Mouse (Mus musculus): ENCODE data around the gene Tmem108. TPM values are rescaled to one million over a fixed set of nuclear protein-coding genes. Genes with fewer than 3 reads are reported as not detected.

The Tmem108 gene
- polyA plus RNA-seq, 1 experiment from 2014 or later, result 18.4 TPM

- H3K27ac ChIP-seq, result no peak overlapping the region
- 30% methylated on average over 1 of the region's 1 CpGs for WGBS
- no peak overlapping the region for H3K4me3 ChIP-seq
- ATAC-seq (ENCODE audit: insufficient number of reproducible peaks, insufficient read depth, low FRiP score, low TSS enrichment), result no peak
- no peaks in the 10 kb centered on the region for H3K27me3 ChIP-seq
- H3K9ac ChIP-seq, result no peak overlapping the region
- no peaks in the 10 kb centered on the region for H3K36me3 ChIP-seq
- no peaks in the 10 kb centered on the region for H3K9me3 ChIP-seq
- no peaks in the 10 kb centered on the region for H3K4me1 ChIP-seq
- no peak overlapping the region for H3K4me2 ChIP-seq (replicated peaks)
Observed at GRCm38 (mm10) chr9:103624649-103625048, 137.0 kb downstream of the Tmem108 start.

GRCm38 (mm10) chr9:103623560-103624316 is 137.9 kb downstream of the Tmem108 start:
- 79% methylated on average over 19 of the region's 19 CpGs for WGBS
- no peak for ATAC-seq (ENCODE audit: insufficient number of reproducible peaks, insufficient read depth, low FRiP score, low TSS enrichment)

GRCm38 (mm10) chr9:103622988-103623387 is 138.6 kb downstream of the Tmem108 start:
- no peaks in the 10 kb centered on the region for H3K27me3 ChIP-seq
- H3K4me3 ChIP-seq, result no peak overlapping the region
- no peaks in the 10 kb centered on the region for H3K36me3 ChIP-seq
- no peak for ATAC-seq (ENCODE audit: insufficient number of reproducible peaks, insufficient read depth, low FRiP score, low TSS enrichment)
- H3K4me1 ChIP-seq, result no peaks in the 10 kb centered on the region
- H3K9me3 ChIP-seq, result no peaks in the 10 kb centered on the region
- H3K9ac ChIP-seq, result no peak overlapping the region
- 86% methylated on average over 5 of the region's 5 CpGs for WGBS
- no peak overlapping the region for H3K27ac ChIP-seq
- H3K4me2 ChIP-seq (replicated peaks), result no peak overlapping the region

More at GRCm38 (mm10) chr9:103623560-103624316, 137.9 kb downstream of the Tmem108 start:
- Histone ChIP-seq H3K27me3 (no peaks in the 10 kb centered on the region), H3K4me2 (replicated peaks) (no peak overlapping the region), H3K4me3 (no peak overlapping the region), H3K27ac (no peak overlapping the region), H3K36me3 (no peaks in the 10 kb centered on the region), H3K9me3 (no peaks in the 10 kb centered on the region), H3K4me1 (no peaks in the 10 kb centered on the region), H3K9ac (no peak overlapping the region)

DNA sequence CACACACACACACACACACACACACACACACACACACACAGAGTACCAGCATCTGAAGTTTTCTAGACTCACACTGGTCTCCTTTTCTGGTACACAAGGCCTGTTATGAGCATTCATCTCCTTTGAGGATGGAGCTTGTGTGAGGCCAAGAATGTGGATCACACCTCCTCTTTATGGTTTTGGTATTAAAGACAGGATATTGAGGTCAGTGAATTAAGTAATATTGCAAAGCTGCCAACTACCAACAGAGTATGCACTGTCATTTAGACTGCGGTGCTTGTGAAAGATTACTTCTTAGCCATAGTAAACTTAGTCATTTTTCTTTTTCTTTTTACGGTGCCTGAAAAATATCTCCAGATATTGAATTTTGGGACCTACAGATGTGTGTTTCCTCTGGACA is 139.8 kb downstream of the Tmem108 start:
- no peak overlapping the region for H3K4me3 ChIP-seq
- no peaks in the 10 kb centered on the region for H3K9me3 ChIP-seq
- no peak overlapping the region for H3K9ac ChIP-seq
- H3K4me1 ChIP-seq, result no peaks in the 10 kb centered on the region
- no peaks in the 10 kb centered on the region for H3K27me3 ChIP-seq
- WGBS, result 95% methylated on average over 2 of the region's 2 CpGs
- H3K4me2 ChIP-seq (replicated peaks), result no peak overlapping the region
- H3K27ac ChIP-seq, result no peak overlapping the region
- no peaks in the 10 kb centered on the region for H3K36me3 ChIP-seq
- ATAC-seq (ENCODE audit: insufficient number of reproducible peaks, insufficient read depth, low FRiP score, low TSS enrichment), result no peak

DNA sequence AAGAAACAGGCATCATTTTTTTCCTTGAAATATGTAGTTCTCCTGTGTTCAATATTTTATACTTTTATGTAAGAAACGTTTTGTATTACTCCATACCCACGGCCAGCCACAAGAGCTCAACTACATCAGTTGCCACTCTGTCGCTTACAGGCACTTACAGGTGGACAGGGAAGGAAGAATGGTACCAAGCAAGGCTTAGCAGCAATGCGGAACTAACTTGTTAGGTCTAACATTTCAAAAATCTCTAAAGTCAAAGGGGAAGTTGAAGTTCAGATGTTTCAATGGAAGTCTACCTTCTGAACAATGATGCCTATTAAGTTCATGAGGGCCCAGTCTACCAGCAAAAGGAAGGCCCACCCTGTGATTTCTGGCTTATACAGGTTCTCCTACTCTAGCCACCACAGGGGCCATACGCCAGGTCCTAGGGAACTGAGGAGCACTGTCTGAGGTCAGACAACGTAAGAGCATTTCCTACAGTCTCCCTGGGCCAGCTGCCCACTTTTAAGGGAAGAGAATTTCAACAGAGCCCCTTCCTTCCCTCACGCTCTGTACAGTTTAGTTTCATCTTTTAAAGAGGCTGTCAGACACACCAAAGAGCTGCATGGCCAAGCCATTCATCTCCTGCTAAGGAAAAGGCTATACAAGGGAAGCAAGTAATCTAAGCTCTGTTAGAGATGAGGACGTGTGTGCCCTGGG is 141.0 kb downstream of the Tmem108 start:
- Histone ChIP-seq H3K27me3 (no peaks in the 10 kb centered on the region), H3K4me3 (no peak overlapping the region), H3K4me2 (replicated peaks) (no peak overlapping the region), H3K9me3 (0 out of 2 replicates have a peak, but pooled peaks cover 5% of the 10 kb centered on the region), H3K9ac (no peak overlapping the region), H3K27ac (no peak overlapping the region), H3K4me1 (no peaks in the 10 kb centered on the region), H3K36me3 (no peaks in the 10 kb centered on the region)
- WGBS, result 92% methylated on average over 8 of the region's 8 CpGs
- ATAC-seq (ENCODE audit: insufficient number of reproducible peaks, insufficient read depth, low FRiP score, low TSS enrichment), result no peak

- Histone ChIP-seq H3K9ac (no peak overlapping the region), H3K4me3 (no peak overlapping the region), H3K36me3 (no peaks in the 10 kb centered on the region), H3K27ac (no peak overlapping the region), H3K4me1 (no peaks in the 10 kb centered on the region), H3K9me3 (peaks cover 9% of the 10 kb centered on the region; the same call in 1 of the 2 replicates), H3K27me3 (no peaks in the 10 kb centered on the region), H3K4me2 (replicated peaks) (no peak overlapping the region)
- 81% methylated on average over 4 of the region's 4 CpGs for WGBS
- ATAC-seq (ENCODE audit: insufficient number of reproducible peaks, insufficient read depth, low FRiP score, low TSS enrichment), result no peak
Observed at GRCm38 (mm10) chr9:103614260-103614659, 147.4 kb downstream of the Tmem108 start.

DNA sequence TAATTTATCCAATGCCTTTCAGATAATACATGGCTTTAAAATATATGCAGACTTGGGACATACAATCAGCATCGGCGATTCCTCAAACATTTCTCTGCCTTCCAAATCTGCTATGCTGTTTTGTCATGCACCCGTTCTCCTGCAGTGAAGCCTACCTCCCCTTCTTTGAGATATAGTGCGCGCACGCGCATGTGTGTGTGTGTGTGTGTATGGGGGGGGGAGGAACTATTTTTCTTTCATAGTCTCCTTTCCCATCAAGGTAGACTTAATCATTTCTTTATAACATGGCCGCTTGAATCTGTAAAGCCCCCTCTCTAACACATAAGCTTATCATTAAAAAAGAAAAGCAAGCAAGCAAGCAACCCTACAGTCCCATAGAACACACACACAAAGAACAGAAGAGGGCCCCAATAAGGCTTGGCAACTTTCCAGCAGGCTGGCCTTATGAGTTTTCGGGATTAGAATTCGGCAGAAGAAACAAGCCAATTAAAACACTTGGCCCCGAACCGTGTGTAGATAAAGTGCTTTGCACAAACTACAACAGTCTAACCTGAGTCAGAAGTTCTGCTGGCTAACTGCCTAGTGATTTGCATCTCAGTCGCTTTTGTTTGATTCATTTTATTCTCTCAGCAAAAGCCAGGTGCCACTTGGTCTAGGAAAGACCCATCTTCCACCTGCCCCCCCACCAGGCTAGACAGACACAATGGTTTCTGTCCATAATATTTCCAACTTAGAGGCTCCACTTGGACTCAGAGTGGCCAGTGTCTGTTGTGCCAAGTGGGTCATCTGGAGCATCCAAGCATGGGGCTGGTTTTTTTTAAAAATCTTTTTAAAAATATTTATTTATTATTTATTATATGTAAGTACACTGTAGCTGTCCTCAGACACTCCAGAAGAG is 153.2 kb downstream of the Tmem108 start:
- ATAC-seq (ENCODE audit: insufficient number of reproducible peaks, insufficient read depth, low FRiP score, low TSS enrichment), result no peak
- H3K27ac ChIP-seq, result no peak overlapping the region

GRCm38 (mm10) chr9:103606056-103606455 is 155.6 kb downstream of the Tmem108 start:
- H3K4me3 ChIP-seq, result no peak overlapping the region
- no peak overlapping the region for H3K4me2 ChIP-seq (replicated peaks)
- no peak overlapping the region for H3K9ac ChIP-seq
- no peak for ATAC-seq (ENCODE audit: insufficient number of reproducible peaks, insufficient read depth, low FRiP score, low TSS enrichment)
- no peaks in the 10 kb centered on the region for H3K9me3 ChIP-seq
- H3K36me3 ChIP-seq, result no peaks in the 10 kb centered on the region
- 59% methylated on average over 1 of the region's 1 CpGs for WGBS
- no peak overlapping the region for H3K27ac ChIP-seq
- no peaks in the 10 kb centered on the region for H3K27me3 ChIP-seq
- H3K4me1 ChIP-seq, result no peaks in the 10 kb centered on the region

More for the DNA sequence above, 153.2 kb downstream of the Tmem108 start:
- Histone ChIP-seq H3K9ac (no peak overlapping the region), H3K27me3 (no peaks in the 10 kb centered on the region), H3K4me2 (replicated peaks) (no peak overlapping the region), H3K36me3 (no peaks in the 10 kb centered on the region), H3K4me3 (no peak overlapping the region), H3K4me1 (no peaks in the 10 kb centered on the region), H3K9me3 (peaks cover 4% of the 10 kb centered on the region; the same call in 1 of the 2 replicates)
- 88% methylated on average over 13 of the region's 13 CpGs for WGBS

DNA sequence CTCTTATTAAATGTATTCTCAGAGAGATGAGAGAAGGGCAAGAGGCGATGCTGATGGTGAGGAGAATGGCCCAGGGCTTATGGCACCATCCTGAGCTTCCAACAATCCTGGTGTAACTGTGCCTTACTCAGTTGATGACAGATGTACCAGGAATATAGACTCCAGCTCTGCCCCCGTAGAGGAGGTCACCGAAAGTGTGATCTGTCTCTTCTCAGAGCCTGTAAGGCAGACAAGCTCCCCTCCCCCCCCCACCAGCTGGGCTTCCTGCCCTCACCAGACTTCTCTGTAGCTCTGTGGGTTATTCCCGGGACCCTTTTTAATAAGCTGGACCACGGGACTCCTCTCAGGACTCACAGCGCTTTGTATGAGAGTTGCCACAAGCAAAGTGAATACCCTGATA is 157.8 kb downstream of the Tmem108 start:
- Histone ChIP-seq H3K27ac (no peak overlapping the region), H3K4me3 (no peak overlapping the region), H3K36me3 (no peaks in the 10 kb centered on the region), H3K4me1 (no peaks in the 10 kb centered on the region), H3K9ac (no peak overlapping the region), H3K9me3 (no peaks in the 10 kb centered on the region), H3K4me2 (replicated peaks) (no peak overlapping the region), H3K27me3 (no peaks in the 10 kb centered on the region)
- 60% methylated on average over 6 of the region's 6 CpGs for WGBS
- no peak for ATAC-seq (ENCODE audit: insufficient number of reproducible peaks, insufficient read depth, low FRiP score, low TSS enrichment)

GRCm38 (mm10) chr9:103601878-103602277 is 159.8 kb downstream of the Tmem108 start:
- WGBS, result 91% methylated on average over 4 of the region's 4 CpGs
- ATAC-seq (ENCODE audit: insufficient number of reproducible peaks, insufficient read depth, low FRiP score, low TSS enrichment), result no peak
- H3K36me3 ChIP-seq, result no peaks in the 10 kb centered on the region

DNA sequence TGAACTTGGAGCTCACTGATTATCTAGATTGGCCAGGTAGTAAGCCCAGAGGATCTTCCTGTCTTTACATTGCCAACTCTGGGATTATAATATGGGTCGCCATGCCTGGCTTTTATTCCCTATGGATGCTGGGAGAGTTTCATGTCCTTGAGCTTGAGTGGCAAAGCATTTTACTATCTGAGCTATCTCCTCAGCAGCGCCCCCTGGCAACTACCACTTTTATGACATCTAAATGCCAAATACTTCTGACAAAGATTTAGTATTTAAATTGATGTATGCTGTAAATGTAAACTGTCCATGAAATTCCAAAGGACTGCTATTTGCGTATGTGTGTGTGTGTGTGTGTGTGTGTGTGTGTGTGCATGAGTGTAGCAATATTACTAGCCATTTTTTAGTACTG is 160.8 kb downstream of the Tmem108 start:
- H3K9me3 ChIP-seq, result no peaks in the 10 kb centered on the region
- no peaks in the 10 kb centered on the region for H3K27me3 ChIP-seq
- no peak for ATAC-seq (ENCODE audit: insufficient number of reproducible peaks, insufficient read depth, low FRiP score, low TSS enrichment)
- H3K27ac ChIP-seq, result no peak overlapping the region
- H3K9ac ChIP-seq, result no peak overlapping the region
- H3K4me2 ChIP-seq (replicated peaks), result no peak overlapping the region
- H3K4me3 ChIP-seq, result no peak overlapping the region
- H3K36me3 ChIP-seq, result no peaks in the 10 kb centered on the region
- no peaks in the 10 kb centered on the region for H3K4me1 ChIP-seq
- WGBS, result 55% methylated on average over 3 of the region's 3 CpGs

More at GRCm38 (mm10) chr9:103601878-103602277, 159.8 kb downstream of the Tmem108 start:
- Histone ChIP-seq H3K9me3 (no peaks in the 10 kb centered on the region), H3K4me3 (no peak overlapping the region), H3K27me3 (no peaks in the 10 kb centered on the region), H3K9ac (no peak overlapping the region), H3K4me1 (no peaks in the 10 kb centered on the region), H3K27ac (no peak overlapping the region), H3K4me2 (replicated peaks) (no peak overlapping the region)
